Mouse (Mus musculus) forebrain, embryonic 10.5 days (tissue): ENCODE measurements around the gene Ipmk. TPM values are rescaled to one million over a fixed set of nuclear protein-coding genes. Genes with fewer than 3 reads are reported as not detected.

Experiments used
- DNase-seq: peaks from one replicate; pipeline ENCODE4 v3.0.0-alpha.2; 2017; ENCODE audit warnings: low spot score; ENCODE audit errors: extremely low spot score
- H3K27ac ChIP-seq: fragments of 300-500 bp; sonication (generic); 2 replicates; pipeline ENCODE4 v1.5.1; 2016; ENCODE audit warnings: mild to moderate bottlenecking
- H3K27me3 ChIP-seq: fragments of 300-500 bp; sonication (generic); 2 replicates; pipeline ENCODE4 v1.6.1; 2016; ENCODE audit warnings: mild to moderate bottlenecking; ENCODE audit not compliant: poor library complexity, severe bottlenecking
- H3K36me3 ChIP-seq: fragments of 300-500 bp; sonication (generic); replicated peaks from 2 replicates; pipeline ENCODE4 v1.6.1; 2016; ENCODE audit warnings: mild to moderate bottlenecking, moderate library complexity
- H3K4me1 ChIP-seq: fragments of 300-500 bp; sonication (generic); 2 replicates; pipeline ENCODE4 v1.6.1; 2016
- H3K4me3 ChIP-seq: fragments of 300-500 bp; sonication (generic); 2 replicates; pipeline ENCODE4 v1.5.1; 2016; ENCODE audit warnings: mild to moderate bottlenecking, moderate library complexity
- H3K9me3 ChIP-seq: fragments of 300-500 bp; sonication (generic); 2 replicates; pipeline ENCODE4 v1.6.1; 2016; ENCODE audit warnings: mild to moderate bottlenecking, moderate library complexity
- WGBS: fragments of 180-500 bp; shearing (Covaris S2); methylation state at CpG from one replicate; pipeline ENCODE4 v1.1.7; 2016; 5-methylcytosine and 5-hydroxymethylcytosine counted together
- polyA plus RNA-seq: library from polyadenylated mRNA; unstranded; fragments of >200 nt; fragmentation: Nextera tagmentation; extraction: Ambion mirVana; gene quantifications from 2 replicates; pipeline ENCODE4 v1.2.1, GENCODE M21; 2016

Ipmk gene
- polyA plus RNA-seq, 1 experiment from 2014 or later: 21.1 TPM

- H3K36me3 ChIP-seq: 0 out of 2 replicates have a peak, but pooled peaks cover 3% of the 10 kb centered on the region
- 86% methylated on average over 3 of the region's 3 CpGs for WGBS
- peaks cover 38% of the 10 kb centered on the region for H3K4me1 ChIP-seq
- H3K27me3 ChIP-seq: no peaks in the 10 kb centered on the region
- no peaks in the 10 kb centered on the region for H3K9me3 ChIP-seq
- H3K27ac ChIP-seq: no peak overlapping the region
- no peak for DNase-seq
- H3K4me3 ChIP-seq: peak overlapping the region; percentile 82; the same call in 1 of the 2 replicates
Measured at GRCm38 (mm10) chr10:71343130-71343529, 4.4 kb upstream of the Ipmk start.

GRCm38 (mm10) chr10:71343567-71344265, 3.8 kb upstream of the Ipmk start:
- DNase-seq: no peak
- 0 out of 2 replicates have a peak, but pooled peaks cover 3% of the 10 kb centered on the region for H3K36me3 ChIP-seq
- WGBS: 29% methylated on average over 14 of the region's 14 CpGs
- H3K4me3 ChIP-seq: peak overlapping the region; percentile 82
- no peaks in the 10 kb centered on the region for H3K9me3 ChIP-seq
- no peaks in the 10 kb centered on the region for H3K27me3 ChIP-seq
- H3K4me1 ChIP-seq: peaks cover 44% of the 10 kb centered on the region
- H3K27ac ChIP-seq: peak overlapping the region; percentile 94

- H3K4me3 ChIP-seq: peak within 1 kb of the TSS; percentile 82
- no peaks in the 10 kb centered on the region for H3K9me3 ChIP-seq
- H3K27ac ChIP-seq: peak within 1 kb of the TSS; percentile 94
- 0 out of 2 replicates have a peak, but pooled peaks cover 3% of the 10 kb centered on the region for H3K36me3 ChIP-seq
- H3K4me1 ChIP-seq: peaks cover 48% of the 10 kb centered on the region
- H3K27me3 ChIP-seq: no peaks in the 10 kb centered on the region
- peak; percentile 93 for DNase-seq
- WGBS: under 1% methylated on average over 60 of the region's 60 CpGs
Measured at GRCm38 (mm10) chr10:71344579-71345143, 2.9 kb upstream of the Ipmk start, which contains the start of gene Cisd1. Gene Cisd1 (minus strand): TSS chr10:71344954.

GRCm38 (mm10) chr10:71346106-71346505, 1.5 kb upstream of the Ipmk start:
- 65% methylated on average over 2 of the region's 2 CpGs for WGBS
- no peak overlapping the region for H3K4me3 ChIP-seq
- no peaks in the 10 kb centered on the region for H3K27me3 ChIP-seq
- peaks cover 8% of the 10 kb centered on the region for H3K36me3 ChIP-seq
- DNase-seq: no peak
- no peaks in the 10 kb centered on the region for H3K9me3 ChIP-seq
- H3K27ac ChIP-seq: no peak overlapping the region
- peaks cover 48% of the 10 kb centered on the region for H3K4me1 ChIP-seq

- no peaks in the 10 kb centered on the region for H3K27me3 ChIP-seq
- H3K27ac ChIP-seq: peak overlapping the region; percentile 94
- no peak for DNase-seq
- H3K4me3 ChIP-seq: peak overlapping the region; percentile 97
- H3K36me3 ChIP-seq: peaks cover 16% of the 10 kb centered on the region
- H3K4me1 ChIP-seq: peaks cover 48% of the 10 kb centered on the region
- WGBS: 12% methylated on average over 13 of the region's 13 CpGs
- no peaks in the 10 kb centered on the region for H3K9me3 ChIP-seq
Measured at GRCm38 (mm10) chr10:71346722-71347508, 648 bp upstream of the Ipmk start.

DNA sequence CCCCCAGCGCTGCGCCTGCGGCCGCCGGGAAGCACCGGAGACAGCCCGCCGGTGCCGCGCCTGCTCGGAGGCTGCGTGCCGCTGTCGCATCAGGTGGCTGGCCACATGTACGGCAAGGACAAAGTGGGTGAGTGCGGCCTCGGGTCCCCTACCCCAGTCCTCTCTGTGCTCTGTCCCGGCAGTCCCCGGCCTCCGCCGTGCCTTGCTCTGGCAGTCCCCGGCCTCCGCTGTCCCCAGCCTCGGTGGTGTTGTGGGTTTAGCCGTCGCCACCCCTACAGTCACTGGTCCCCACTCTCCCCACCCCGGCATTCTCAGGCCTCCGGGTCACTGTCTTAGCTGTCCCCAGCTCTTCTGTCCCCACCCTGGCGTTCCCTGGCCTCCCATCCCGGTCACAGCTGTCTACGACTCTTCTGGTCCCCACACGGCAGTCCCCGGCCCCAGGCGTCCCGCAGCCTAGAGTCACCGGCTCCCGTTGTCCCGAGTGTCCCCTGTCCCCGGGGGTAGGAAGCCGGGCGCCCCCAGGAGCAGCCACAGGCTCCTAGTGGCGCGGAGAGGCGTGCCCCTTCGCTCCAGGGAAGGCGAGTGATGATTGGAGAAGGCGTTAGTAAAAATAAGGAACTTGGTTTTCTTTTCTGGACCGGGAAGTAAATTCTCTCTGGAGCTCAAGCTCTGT, 537 bp downstream of the Ipmk start:
- H3K27ac ChIP-seq: peak overlapping the region; percentile 94
- H3K36me3 ChIP-seq: peaks cover 26% of the 10 kb centered on the region
- H3K9me3 ChIP-seq: no peaks in the 10 kb centered on the region
- peak; percentile 65 for DNase-seq
- peak overlapping the region; percentile 97 for H3K4me3 ChIP-seq
- 1% methylated on average over 48 of the region's 48 CpGs for WGBS
- no peaks in the 10 kb centered on the region for H3K27me3 ChIP-seq
- peaks cover 46% of the 10 kb centered on the region for H3K4me1 ChIP-seq

- no peaks in the 10 kb centered on the region for H3K27me3 ChIP-seq
- H3K36me3 ChIP-seq: peaks cover 33% of the 10 kb centered on the region
- H3K9me3 ChIP-seq: no peaks in the 10 kb centered on the region
- H3K4me3 ChIP-seq: peak overlapping the region; percentile 97
- 34% methylated on average over 16 of the region's 16 CpGs for WGBS
- peak overlapping the region; percentile 94 for H3K27ac ChIP-seq
- no peak for DNase-seq
- peaks cover 39% of the 10 kb centered on the region for H3K4me1 ChIP-seq
Measured at GRCm38 (mm10) chr10:71348637-71349280, 1.2 kb downstream of the Ipmk start.

DNA sequence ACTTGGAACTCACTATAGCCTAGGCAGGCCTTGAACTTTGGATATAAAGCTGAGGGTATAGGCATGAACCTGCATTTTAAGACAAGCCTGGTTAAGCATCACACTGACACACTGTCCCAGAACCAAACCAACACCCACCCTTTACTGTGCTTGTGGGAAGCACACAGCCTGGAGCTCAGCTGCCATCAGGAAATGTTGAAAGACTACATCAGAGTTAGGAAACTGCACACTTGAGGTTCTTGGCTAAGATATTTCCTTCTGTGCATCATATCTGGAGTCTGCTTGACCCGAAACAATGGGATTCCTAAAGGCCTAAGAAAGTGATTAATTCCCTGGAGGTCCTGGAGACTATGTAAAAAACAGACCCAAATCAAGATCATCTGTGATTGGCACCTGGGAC, 1.7 kb downstream of the Ipmk start:
- H3K27me3 ChIP-seq: no peaks in the 10 kb centered on the region
- H3K36me3 ChIP-seq: peaks cover 36% of the 10 kb centered on the region
- no peak for DNase-seq
- no peak overlapping the region for H3K27ac ChIP-seq
- no peaks in the 10 kb centered on the region for H3K9me3 ChIP-seq
- H3K4me1 ChIP-seq: peaks cover 35% of the 10 kb centered on the region
- 81% methylated on average over 1 of the region's 1 CpGs for WGBS
- H3K4me3 ChIP-seq: peak overlapping the region; percentile 97

DNA sequence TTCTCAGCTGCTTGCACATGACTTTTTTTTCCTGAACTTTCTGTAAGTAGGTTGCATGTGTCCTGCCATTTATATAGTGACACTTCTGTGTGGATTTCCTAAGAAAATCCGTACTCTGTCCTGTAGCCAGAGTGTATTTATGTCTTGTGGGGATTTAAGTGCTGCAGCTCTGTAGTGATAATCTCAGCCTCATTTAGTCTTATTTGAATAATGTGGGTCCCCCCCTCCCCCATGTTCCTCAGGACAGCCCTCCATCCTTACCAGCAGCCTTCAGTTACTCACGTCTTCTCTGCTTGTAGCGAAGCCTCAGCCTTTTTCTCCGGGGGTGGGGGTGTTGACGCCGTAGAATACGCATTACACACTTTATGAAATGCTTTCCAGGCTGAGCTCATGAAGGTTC, 3.7 kb downstream of the Ipmk start:
- Histone ChIP-seq H3K4me3 (no peak overlapping the region), H3K36me3 (peaks cover 36% of the 10 kb centered on the region)

DNA sequence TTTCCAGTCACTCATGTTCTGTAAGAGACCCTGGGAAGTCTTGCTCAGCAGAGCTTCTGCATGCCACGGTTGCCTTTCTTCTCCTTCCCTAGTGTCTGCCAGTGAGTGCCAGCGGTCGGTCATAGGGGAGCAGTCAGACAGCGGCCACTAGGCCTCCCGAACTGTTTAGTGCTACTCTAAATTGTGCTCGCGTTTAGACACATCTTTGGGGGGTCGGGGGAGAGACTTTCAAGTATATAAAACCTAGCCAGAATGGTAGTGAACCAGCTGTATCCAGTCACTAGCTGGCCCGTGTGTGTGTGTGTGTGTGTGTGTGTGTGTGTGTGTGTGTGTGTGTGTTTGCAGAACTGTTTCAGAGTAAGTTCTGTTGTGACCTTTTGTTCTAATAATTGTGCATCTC, 6.3 kb downstream of the Ipmk start:
- DNase-seq: no peak
- WGBS: 87% methylated on average over 9 of the region's 9 CpGs
- Histone ChIP-seq H3K36me3 (peaks cover 36% of the 10 kb centered on the region), H3K4me1 (peaks cover 7% of the 10 kb centered on the region), H3K27ac (no peak overlapping the region), H3K4me3 (no peak overlapping the region), H3K27me3 (no peaks in the 10 kb centered on the region), H3K9me3 (no peaks in the 10 kb centered on the region)

More for the DNA sequence above, 3.7 kb downstream of the Ipmk start:
- H3K4me1 ChIP-seq: peaks cover 26% of the 10 kb centered on the region
- H3K9me3 ChIP-seq: no peaks in the 10 kb centered on the region
- 94% methylated on average over 7 of the region's 7 CpGs for WGBS
- no peaks in the 10 kb centered on the region for H3K27me3 ChIP-seq
- no peak overlapping the region for H3K27ac ChIP-seq
- DNase-seq: no peak

DNA sequence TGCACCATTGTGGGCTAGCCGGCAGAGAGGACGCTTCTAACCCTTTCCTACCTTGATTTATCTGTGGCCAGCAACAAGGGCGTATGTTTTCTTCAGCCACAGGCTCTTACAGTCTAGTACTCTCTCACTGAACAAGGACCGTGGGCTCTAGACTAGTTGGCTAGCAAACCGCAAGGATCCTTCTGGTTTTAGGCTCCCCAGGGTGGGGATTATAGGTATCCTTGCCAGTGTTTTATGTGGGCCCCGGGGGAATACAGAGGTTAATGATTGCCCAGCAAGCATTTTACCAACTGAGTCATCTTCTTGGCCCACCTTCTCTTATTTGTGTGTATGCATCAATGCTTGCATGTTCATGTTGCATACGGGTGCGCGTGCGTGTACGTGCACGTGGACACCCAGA, 7.4 kb downstream of the Ipmk start:
- 88% methylated on average over 12 of the region's 12 CpGs for WGBS
- DNase-seq: no peak
- H3K4me3 ChIP-seq: no peak overlapping the region

DNA sequence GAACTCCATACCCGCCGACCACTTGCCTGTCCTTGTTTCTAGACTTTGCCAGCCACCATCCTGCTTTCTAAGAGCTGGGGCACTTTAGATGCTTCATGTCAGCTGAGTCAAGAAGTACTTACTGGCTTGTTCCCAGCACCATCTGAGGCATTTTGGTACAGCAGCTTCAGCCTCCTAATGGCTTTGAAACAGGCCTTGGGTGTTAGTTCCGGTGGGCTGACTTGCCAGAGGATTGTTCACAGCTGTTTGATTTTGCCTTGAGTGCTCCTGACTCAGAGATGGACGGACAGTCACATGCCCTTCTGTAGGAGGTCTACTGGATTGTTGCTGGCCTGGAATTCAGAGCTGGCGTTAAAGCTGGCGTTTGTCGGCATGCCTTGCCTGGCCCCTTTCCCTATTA, 13.5 kb downstream of the Ipmk start:
- no peak overlapping the region for H3K27ac ChIP-seq
- peaks cover 14% of the 10 kb centered on the region for H3K4me1 ChIP-seq
- WGBS: 81% methylated on average over 7 of the region's 7 CpGs
- peaks cover 21% of the 10 kb centered on the region for H3K36me3 ChIP-seq
- DNase-seq: no peak
- H3K27me3 ChIP-seq: no peaks in the 10 kb centered on the region
- H3K9me3 ChIP-seq: no peaks in the 10 kb centered on the region
- no peak overlapping the region for H3K4me3 ChIP-seq

More for the DNA sequence above, 7.4 kb downstream of the Ipmk start:
- Histone ChIP-seq H3K27ac (no peak overlapping the region), H3K27me3 (no peaks in the 10 kb centered on the region), H3K36me3 (peaks cover 36% of the 10 kb centered on the region), H3K9me3 (no peaks in the 10 kb centered on the region), H3K4me1 (no peaks in the 10 kb centered on the region)
